Mouse (Mus musculus): ENCODE measurements at regions not wholly inside any gene's neighbourhood (a gene's known extent, or its start where the extent isn't known, plus 50 kb on each side); places are given as distances from the start of the nearest gene placed in this dataset.

GRCm38 (mm10) chr2:124953015-124953414 lies 114.9 kb upstream of the Slc24a5 start:
- no peak for DNase-seq (ENCODE audit: low read depth, low spot score)
- H3K27me3 ChIP-seq (ENCODE audit: control insufficient read depth, insufficient read depth, low read length, poor library complexity, severe bottlenecking) = no peaks in the 10 kb centered on the region
- no peaks in the 10 kb centered on the region for H3K36me3 ChIP-seq (ENCODE audit: control insufficient read depth, insufficient read depth, low read length, poor library complexity, severe bottlenecking)

- H3K27me3 ChIP-seq (ENCODE audit: control insufficient read depth, insufficient read depth, low read length, poor library complexity, severe bottlenecking) = no peaks in the 10 kb centered on the region
- H3K36me3 ChIP-seq (ENCODE audit: control insufficient read depth, insufficient read depth, low read length, poor library complexity, severe bottlenecking) = no peaks in the 10 kb centered on the region
- no peak for DNase-seq (ENCODE audit: low read depth, low spot score)
Measured at GRCm38 (mm10) chr2:124955843-124956242, 112.1 kb upstream of the Slc24a5 start.

GRCm38 (mm10) chr2:124959431-124959830 lies 108.5 kb upstream of the Slc24a5 start:
- no peaks in the 10 kb centered on the region for H3K27me3 ChIP-seq (ENCODE audit: control insufficient read depth, insufficient read depth, low read length, poor library complexity, severe bottlenecking)
- DNase-seq (ENCODE audit: low read depth, low spot score) = no peak
- no peaks in the 10 kb centered on the region for H3K36me3 ChIP-seq (ENCODE audit: control insufficient read depth, insufficient read depth, low read length, poor library complexity, severe bottlenecking)

GRCm38 (mm10) chr2:124971826-124972749 lies 95.8 kb upstream of the Slc24a5 start:
- no peak for DNase-seq (ENCODE audit: low read depth, low spot score)
- Histone ChIP-seq H3K27me3 (ENCODE audit: control insufficient read depth, insufficient read depth, low read length, poor library complexity, severe bottlenecking) (no peaks in the 10 kb centered on the region), H3K36me3 (ENCODE audit: control insufficient read depth, insufficient read depth, low read length, poor library complexity, severe bottlenecking) (no peaks in the 10 kb centered on the region)

GRCm38 (mm10) chr2:124975106-124975505 lies 92.8 kb upstream of the Slc24a5 start:
- DNase-seq (ENCODE audit: low read depth, low spot score) = no peak
- Histone ChIP-seq H3K36me3 (ENCODE audit: control insufficient read depth, insufficient read depth, low read length, poor library complexity, severe bottlenecking) (no peaks in the 10 kb centered on the region), H3K27me3 (ENCODE audit: control insufficient read depth, insufficient read depth, low read length, poor library complexity, severe bottlenecking) (no peaks in the 10 kb centered on the region)

- H3K36me3 ChIP-seq (ENCODE audit: control insufficient read depth, insufficient read depth, low read length, poor library complexity, severe bottlenecking) = no peaks in the 10 kb centered on the region
- no peaks in the 10 kb centered on the region for H3K27me3 ChIP-seq (ENCODE audit: control insufficient read depth, insufficient read depth, low read length, poor library complexity, severe bottlenecking)
- no peak for DNase-seq (ENCODE audit: low read depth, low spot score)
Measured at GRCm38 (mm10) chr2:124990976-124991375, 76.9 kb upstream of the Slc24a5 start.

- DNase-seq (ENCODE audit: low read depth, low spot score) = no peak
Measured at GRCm38 (mm10) chr2:125015007-125015406, 52.9 kb upstream of the Slc24a5 start.

GRCm38 (mm10) chr2:125016946-125017345 lies 51.0 kb upstream of the Slc24a5 start:
- Histone ChIP-seq H3K36me3 (ENCODE audit: control insufficient read depth, insufficient read depth, low read length, poor library complexity, severe bottlenecking) (no peaks in the 10 kb centered on the region), H3K27me3 (ENCODE audit: control insufficient read depth, insufficient read depth, low read length, poor library complexity, severe bottlenecking) (no peaks in the 10 kb centered on the region)
- DNase-seq (ENCODE audit: low read depth, low spot score) = no peak

More at GRCm38 (mm10) chr2:125015007-125015406, 52.9 kb upstream of the Slc24a5 start:
- Histone ChIP-seq H3K36me3 (ENCODE audit: control insufficient read depth, insufficient read depth, low read length, poor library complexity, severe bottlenecking) (no peaks in the 10 kb centered on the region), H3K27me3 (ENCODE audit: control insufficient read depth, insufficient read depth, low read length, poor library complexity, severe bottlenecking) (no peaks in the 10 kb centered on the region)
